Mouse (Mus musculus) adrenal gland, adult 2 months (tissue): ENCODE data around the gene Psmd11. TPM values are rescaled to one million over a fixed set of nuclear protein-coding genes. Genes with fewer than 3 reads are reported as not detected.
"Not testable (repeated sequence)": the region's sequence is repeated elsewhere in the genome, so short reads cannot be mapped to it uniquely, and the experiment has no call there.

Experiments used
- DNase-seq: peaks from one replicate; pipeline ENCODE4 v3.0.0; 2021
- polyA plus RNA-seq: library from polyadenylated mRNA; depleted of rRNA; stranded (reverse); fragments of >200 nt; gene quantifications from 2 replicates; pipeline ENCODE4 v1.2.3, GENCODE M21; 2012
- total RNA-seq, 2 experiments: library from RNA; stranded (reverse); gene quantifications; 2 replicates each; pipeline ENCODE4 v1.2.3; 2021

Psmd11 gene
- total and polyA plus RNA-seq, 3 experiments, result 19.9 to 155 (median 142) TPM

GRCm38 (mm10) chr11:80426029-80426813, 2.2 kb upstream of the Psmd11 start:
- DNase-seq, result not testable (repeated sequence)

GRCm38 (mm10) chr11:80429009-80429475, 627 bp downstream of the Psmd11 start:
- no peak for DNase-seq

- DNase-seq, result no peak
These were observed 1.2 kb downstream of the Psmd11 start for GRCm38 (mm10) chr11:80429500-80430166.

- DNase-seq, result no peak
These were observed 2.0 kb downstream of the Psmd11 start for GRCm38 (mm10) chr11:80430366-80430910.

GRCm38 (mm10) chr11:80446916-80447315, 18.5 kb downstream of the Psmd11 start:
- peak; percentile 13 for DNase-seq

DNA sequence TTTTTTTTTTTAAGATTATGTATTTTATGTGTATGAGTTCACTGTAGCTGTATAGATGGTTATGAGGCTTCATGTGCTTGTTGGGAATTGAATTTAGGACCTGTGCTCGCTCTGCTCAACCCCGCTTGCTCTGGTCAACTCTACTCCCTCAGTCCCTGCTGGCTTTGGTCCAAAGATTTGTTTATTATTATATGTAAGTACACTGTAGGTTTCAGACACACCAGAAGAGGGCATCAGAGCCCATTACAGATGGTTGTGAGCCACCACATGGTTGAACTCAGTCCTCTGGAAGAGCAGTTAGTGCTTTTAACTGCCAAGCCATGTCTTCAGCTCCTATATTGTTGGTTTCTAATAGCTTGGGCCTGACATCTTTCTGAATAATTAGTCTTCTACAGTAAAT, 21.4 kb downstream of the Psmd11 start:
- no peak for DNase-seq

DNA sequence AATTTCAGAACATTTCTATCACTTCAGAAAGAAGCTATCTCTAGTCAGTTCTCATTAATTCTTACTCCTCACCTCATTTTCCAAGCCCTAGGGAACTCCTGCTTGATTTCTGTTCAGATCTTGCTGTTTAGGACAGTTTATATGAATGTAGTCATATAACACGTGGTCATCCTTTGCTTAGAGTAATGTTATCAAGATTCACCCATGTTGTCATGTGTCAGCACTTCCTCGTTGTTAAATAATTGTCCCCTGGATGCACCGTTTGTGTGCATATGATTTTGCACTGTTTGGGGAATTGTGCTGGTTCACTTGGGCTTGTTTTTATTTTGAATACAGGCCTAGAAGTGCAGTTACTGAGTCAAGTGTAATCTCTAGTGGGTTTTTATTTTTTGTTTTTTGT, 23.8 kb downstream of the Psmd11 start:
- DNase-seq, result no peak

- no peak for DNase-seq
These were observed 24.8 kb downstream of the Psmd11 start for GRCm38 (mm10) chr11:80453198-80453597.

DNA sequence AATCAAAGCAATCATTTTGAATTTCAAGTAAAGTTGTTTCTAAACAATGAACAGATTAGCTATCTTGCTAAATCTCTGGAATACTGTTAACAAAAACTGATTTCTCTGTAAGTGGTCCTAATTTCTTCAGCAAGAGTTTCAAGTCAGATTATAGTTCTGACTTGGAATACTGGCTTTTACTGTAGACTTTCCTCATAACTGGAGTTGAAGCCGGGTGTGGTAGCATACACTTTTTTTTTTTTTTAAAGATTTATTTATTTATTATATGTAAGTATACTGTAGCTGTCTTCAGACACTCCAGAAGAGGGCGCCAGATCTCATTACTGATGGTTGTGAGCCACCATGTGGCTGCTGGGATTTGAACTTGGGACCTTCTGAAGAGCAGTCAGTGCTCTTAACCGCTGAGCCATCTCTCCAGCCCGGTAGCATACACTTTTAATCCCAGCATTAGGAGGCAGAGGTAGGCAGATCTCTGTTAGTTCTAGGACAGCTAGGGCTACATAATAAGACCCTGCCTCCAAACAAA, 35.3 kb downstream of the Psmd11 start:
- not testable (repeated sequence) for DNase-seq

DNA sequence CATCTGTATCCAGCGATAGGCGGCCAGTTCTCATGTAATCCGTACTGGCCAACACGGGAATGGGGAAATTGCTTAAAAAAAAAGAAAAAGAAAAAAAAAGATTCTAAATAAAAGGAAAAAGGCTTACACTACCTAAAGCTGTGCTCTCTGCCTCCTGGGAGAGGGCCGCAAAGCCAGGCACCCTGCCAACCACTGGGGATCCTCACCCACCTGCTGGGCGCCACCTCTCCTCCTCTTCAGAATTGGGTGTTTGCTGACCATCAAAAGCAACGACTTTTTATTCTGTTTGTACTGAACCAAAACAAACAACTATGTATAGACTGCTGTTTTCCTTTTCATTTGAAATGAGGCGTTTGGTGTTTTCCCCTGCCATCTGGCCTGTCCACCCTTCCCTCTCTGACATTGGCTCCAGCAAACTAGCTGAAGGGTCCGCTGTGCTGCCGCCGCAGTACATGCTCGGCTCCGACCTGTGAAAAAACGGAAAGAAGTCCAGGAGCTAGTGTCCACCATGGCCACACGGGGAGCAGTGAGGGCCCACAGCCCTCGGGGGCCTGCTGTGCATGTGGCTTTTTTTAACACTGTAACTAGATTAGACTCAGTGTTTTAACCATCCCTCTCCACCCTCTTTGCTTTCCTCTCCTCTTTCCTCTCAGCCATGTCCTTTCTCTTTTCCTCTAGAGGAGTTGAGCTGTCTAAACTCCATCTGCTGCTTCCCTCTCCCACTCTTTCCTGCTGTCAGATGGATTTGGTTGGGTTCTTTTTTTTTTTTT, 43.6 kb downstream of the Psmd11 start:
- no peak for DNase-seq

DNA sequence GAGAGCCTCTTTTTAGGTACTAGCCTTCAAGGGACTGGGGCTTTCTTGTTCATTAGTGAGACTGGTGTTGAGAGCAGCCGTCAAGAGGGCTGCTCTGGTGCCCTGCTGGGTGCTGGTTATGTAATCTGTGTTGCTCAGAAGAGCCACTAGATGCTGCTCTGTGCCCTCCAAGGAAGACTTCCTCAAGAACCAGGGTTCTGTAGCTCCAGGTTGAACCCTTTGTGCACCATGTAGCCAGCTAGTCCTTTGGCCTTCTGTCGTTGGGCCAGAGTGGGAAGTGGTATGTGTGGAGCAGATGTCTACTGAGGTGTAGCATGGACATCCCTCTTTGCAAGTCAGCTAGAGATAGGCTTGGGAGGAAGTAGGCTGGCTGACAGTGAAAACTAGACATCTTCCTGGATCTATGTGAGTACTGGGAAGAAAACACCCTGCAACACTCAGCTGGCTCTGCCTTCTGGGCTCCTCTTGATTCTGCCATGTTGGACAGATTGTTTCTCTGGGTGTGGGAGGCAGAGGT, 45.8 kb downstream of the Psmd11 start:
- DNase-seq, result no peak

GRCm38 (mm10) chr11:80474846-80475245, 46.4 kb downstream of the Psmd11 start:
- DNase-seq, result no peak

DNA sequence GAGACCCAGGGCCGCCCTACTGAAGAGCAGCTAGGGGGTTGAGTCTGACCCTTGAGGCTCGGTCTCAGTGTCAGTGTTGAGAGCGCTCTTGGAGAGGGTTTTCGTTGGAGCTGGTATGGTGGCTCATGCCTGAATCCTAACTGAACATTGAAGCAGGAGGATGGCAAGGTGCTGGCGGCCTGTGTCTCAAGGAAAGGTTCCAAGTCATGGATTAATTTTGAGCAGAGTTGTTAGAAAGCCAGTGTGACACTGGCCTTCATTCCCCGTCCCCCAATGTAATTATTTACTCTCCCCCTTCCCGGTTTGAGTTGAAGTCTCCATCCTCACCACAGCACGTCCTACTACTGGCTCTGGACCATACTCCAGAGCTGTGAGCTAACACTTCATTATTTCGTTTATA, 47.1 kb downstream of the Psmd11 start:
- DNase-seq, result no peak

GRCm38 (mm10) chr11:80476222-80477189, 48.1 kb downstream of the Psmd11 start, which contains the start of gene Cdk5r1:
Cdk5r1 (plus strand) TSS chr11:80477023.
- peak; percentile 93 for DNase-seq

- DNase-seq, result no peak
These were observed 49.2 kb downstream of the Psmd11 start for GRCm38 (mm10) chr11:80477341-80478199.

- no peak for DNase-seq
These were observed 50.4 kb downstream of the Psmd11 start for GRCm38 (mm10) chr11:80478694-80479412.

DNA sequence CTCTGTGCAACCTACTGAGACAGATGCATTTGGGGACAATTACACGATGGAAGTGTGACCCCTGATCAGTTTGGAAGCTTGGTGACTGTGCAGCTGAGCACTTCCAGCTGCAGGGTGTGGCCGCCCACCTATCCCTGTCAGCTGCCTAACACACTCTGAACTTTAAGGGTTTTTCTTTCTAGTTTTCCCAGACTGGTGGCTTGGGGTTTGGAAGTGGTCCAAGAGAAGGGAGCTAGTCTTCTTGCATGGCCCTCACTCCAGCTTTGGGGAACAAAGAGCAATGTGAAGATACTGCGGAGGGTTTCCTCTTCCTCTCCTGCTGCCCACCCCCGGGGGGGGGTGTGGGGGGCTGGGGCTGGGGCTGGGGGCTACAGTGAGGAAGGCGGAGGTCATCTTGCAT, 51.0 kb downstream of the Psmd11 start:
- DNase-seq, result no peak
